Mouse (Mus musculus) neutrophil, adult 83 days (primary cell): ENCODE measurements around the gene Hectd1. TPM values are rescaled to one million over a fixed set of nuclear protein-coding genes. Genes with fewer than 3 reads are reported as not detected.

Source experiments
- total RNA-seq, 2 experiments: library from RNA; stranded (reverse); gene quantifications; one replicate each; pipeline ENCODE4 v1.2.4; 2023

Gene Hectd1
- 10 to 100 TPM; 80.3 to 92.9 TPM for total RNA-seq

DNA sequence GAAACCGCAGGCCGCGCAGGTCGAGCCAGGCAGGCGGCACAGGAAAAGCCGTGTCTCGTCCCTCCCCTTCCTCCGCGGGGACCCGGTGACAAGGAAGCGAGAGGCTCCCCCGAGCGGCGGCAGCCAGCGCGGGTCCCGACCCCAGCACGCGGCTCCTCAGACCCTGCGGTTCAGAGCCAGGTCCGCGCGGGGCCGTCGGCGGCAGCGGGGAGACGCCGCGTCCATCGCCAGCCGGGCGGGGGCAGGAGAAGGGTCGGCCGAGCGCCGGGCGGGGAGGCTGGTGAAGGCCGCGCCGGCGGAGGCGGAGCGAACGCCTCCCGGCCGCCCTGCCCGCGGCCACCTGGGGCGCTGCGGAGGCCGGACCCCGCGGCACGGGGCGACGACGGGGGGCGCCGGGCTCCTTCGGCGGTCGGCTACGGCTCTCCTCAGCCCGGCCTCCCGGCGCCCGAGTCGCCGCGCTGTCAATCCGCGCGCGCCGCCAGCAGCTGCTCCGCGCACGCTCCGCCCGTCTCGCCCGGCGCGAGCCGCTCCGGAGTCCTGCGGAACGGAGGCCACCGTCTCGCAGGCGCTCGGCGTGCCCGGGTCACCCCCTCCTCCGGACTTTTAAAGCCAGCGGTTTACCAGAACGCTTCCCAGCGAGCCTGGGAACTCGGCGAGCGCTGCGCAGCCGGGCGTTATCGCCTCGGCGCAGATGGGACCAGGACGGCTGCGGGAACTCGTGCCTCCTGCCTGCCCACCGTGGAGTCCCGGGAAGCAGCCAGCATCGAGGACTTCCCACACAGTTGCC, at the start of gene Hectd1:
Gene Hectd1, minus strand, starts transcription at position 247 of the 787 bp plus-strand sequence.

Other genes with a start within 250 kb of the Hectd1 start
- gene Coch, start 236.2 kb downstream of the Hectd1 start, total RNA-seq = not detected
- 10 to 100 TPM; 11.6 to 13.2 TPM for gene Ap4s1, start 138.5 kb downstream of the Hectd1 start, total RNA-seq
- 10 to 100 TPM; 35.4 to 39.3 TPM for gene Strn3, start 137.6 kb downstream of the Hectd1 start, total RNA-seq
- 10 to 100 TPM; 37.4 to 47.7 TPM for gene Heatr5a, start 141.8 kb upstream of the Hectd1 start, total RNA-seq
- 1 to 10 TPM; 2.8 to 3.3 TPM for gene Dtd2, start 177.0 kb upstream of the Hectd1 start, total RNA-seq
- not detected for gene Gpr33, start 198.5 kb upstream of the Hectd1 start, total RNA-seq